ENCODE assay signal across 7 mouse cellular contexts in the genomic region with DNA sequence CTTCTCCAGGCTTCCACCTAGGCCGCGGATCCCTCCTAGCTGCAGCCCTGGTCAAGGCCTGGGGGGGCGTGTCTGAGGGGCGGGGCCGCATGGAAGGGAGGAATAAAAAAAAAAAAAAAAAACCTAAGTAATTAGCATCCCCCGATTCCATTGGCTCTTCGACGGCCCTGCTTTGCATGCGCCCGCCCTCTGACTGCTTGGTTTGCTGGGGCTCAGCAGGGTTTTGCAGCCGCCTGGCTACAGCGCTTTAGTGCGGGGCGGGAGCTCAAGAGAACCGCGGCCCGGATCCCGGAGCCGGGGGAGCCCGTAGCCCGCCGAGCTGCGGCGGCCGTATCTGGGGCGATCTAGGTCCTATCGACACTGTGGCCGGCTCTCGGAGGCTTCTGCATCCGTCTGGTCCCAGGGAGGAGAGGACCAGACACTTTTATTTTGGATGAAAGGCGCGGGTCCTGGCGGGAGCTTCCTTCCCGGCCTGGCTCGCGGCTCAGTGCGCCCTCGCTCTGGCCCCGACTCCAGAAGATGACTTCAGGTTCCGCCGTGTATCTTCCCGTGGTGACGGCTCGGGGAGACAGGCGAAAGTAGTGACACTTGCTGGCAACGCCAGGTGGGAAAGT. TPM values are rescaled to one million over a fixed set of nuclear protein-coding genes. Genes with fewer than 3 reads are reported as not detected.
DNase-seq lines count a peak whose midpoint lies in the region; ATAC-seq and TF ChIP-seq lines count a peak whose summit lies in the region.

A gene (plus strand): TSS at position 210 of the 614 bp plus-strand sequence.

- 0 out of 2 replicates have a peak, but pooled peaks have one; percentile 12 for TF ChIP-seq POLR2A in bone marrow, adult 2 months (IDR thresholded peaks at IDR 0.05; ENCODE audit: borderline replicate concordance, control insufficient read depth, low read depth, low read length)
- peak; percentile 93; the same call in 1 of the 2 replicates for TF ChIP-seq POLR2A in limb, embryonic 14.5 days (IDR thresholded peaks at IDR 0.05; ENCODE audit: borderline replicate concordance, extremely low read depth, insufficient read depth, insufficient read length)

- H3K4me3 ChIP-seq in bone marrow, adult 2 months (replicated peaks; ENCODE audit: control insufficient read depth, low read depth, low read length) = peak within 1 kb of the TSS; percentile 59
- peak within 1 kb of the TSS; percentile 67 for H3K4me3 ChIP-seq in embryonic facial prominence, embryonic 14.5 days (ENCODE audit: low read depth, low read length)
- H3K4me3 ChIP-seq in heart, embryonic 10.5 days = peak within 1 kb of the TSS; percentile 78
- peak within 1 kb of the TSS; percentile 71 for H3K4me3 ChIP-seq in kidney, embryonic 14.5 days (ENCODE audit: low read length)
- peak within 1 kb of the TSS; percentile 65 for H3K4me3 ChIP-seq in limb, embryonic 14.5 days (replicated peaks; ENCODE audit: low read length)
- H3K4me3 ChIP-seq in midbrain, embryonic 16.5 days (ENCODE audit: low read depth, low read length) = peak within 1 kb of the TSS; percentile 56

- no peaks in the 10 kb centered on the region for H3K27me3 ChIP-seq in embryonic facial prominence, embryonic 14.5 days (replicated peaks; ENCODE audit: control insufficient read depth, insufficient read depth, low read length)
- H3K27me3 ChIP-seq in heart, embryonic 10.5 days (ENCODE audit: insufficient read depth, poor library complexity, severe bottlenecking) = peaks cover 43% of the 10 kb centered on the region
- 0 out of 2 replicates have a peak, but pooled peaks cover 2% of the 10 kb centered on the region for H3K27me3 ChIP-seq in kidney, embryonic 14.5 days (ENCODE audit: control insufficient read depth, insufficient read depth, low read length)
- H3K27me3 ChIP-seq in limb, embryonic 14.5 days (ENCODE audit: control insufficient read depth, insufficient read depth, low read length) = no peaks in the 10 kb centered on the region
- H3K27me3 ChIP-seq in midbrain, embryonic 16.5 days (ENCODE audit: control insufficient read depth, insufficient read depth, low read depth, low read length) = no peaks in the 10 kb centered on the region

- TF ChIP-seq CTCF in bone marrow, adult 2 months (IDR thresholded peaks at IDR 0.05; ENCODE audit: control insufficient read depth, insufficient read depth, low read length) = no peak

- no peaks in the 10 kb centered on the region for H3K4me1 ChIP-seq in bone marrow, adult 2 months (ENCODE audit: control insufficient read depth, insufficient read depth, low read length)
- peaks cover 22% of the 10 kb centered on the region for H3K4me1 ChIP-seq in embryonic facial prominence, embryonic 14.5 days (ENCODE audit: control insufficient read depth, insufficient read depth, low read length)
- peaks cover 28% of the 10 kb centered on the region for H3K4me1 ChIP-seq in heart, embryonic 10.5 days
- peaks cover 21% of the 10 kb centered on the region for H3K4me1 ChIP-seq in kidney, embryonic 14.5 days (ENCODE audit: control insufficient read depth, insufficient read depth, low read length)
- peaks cover 19% of the 10 kb centered on the region for H3K4me1 ChIP-seq in limb, embryonic 14.5 days (ENCODE audit: control insufficient read depth, insufficient read depth, low read length)
- peaks cover 12% of the 10 kb centered on the region for H3K4me1 ChIP-seq in midbrain, embryonic 16.5 days (ENCODE audit: control insufficient read depth, insufficient read depth, low read length)

- peak within 1 kb of the TSS; percentile 76 for H3K9ac ChIP-seq in embryonic facial prominence, embryonic 14.5 days (ENCODE audit: low read depth, low read length)
- H3K9ac ChIP-seq in kidney, embryonic 14.5 days (ENCODE audit: low read depth, low read length) = peak within 1 kb of the TSS; percentile 77
- H3K9ac ChIP-seq in limb, embryonic 14.5 days (ENCODE audit: low read depth, low read length, severe bottlenecking) = peak within 1 kb of the TSS; percentile 69
- peak within 1 kb of the TSS; percentile 84 for H3K9ac ChIP-seq in midbrain, embryonic 16.5 days (ENCODE audit: low read depth, low read length)

- peak; percentile 97 for ATAC-seq in embryonic facial prominence, embryonic 14.5 days (ENCODE audit: low read depth)
- peak; percentile 95 for ATAC-seq in kidney, embryonic 14.5 days (ENCODE audit: low FRiP score, low TSS enrichment)
- ATAC-seq in limb, embryonic 14.5 days (ENCODE audit: low FRiP score, low read depth) = peak; percentile 95
- ATAC-seq in midbrain, embryonic 16.5 days = peak; percentile 96

- no peaks in the 10 kb centered on the region for H3K9me3 ChIP-seq in embryonic facial prominence, embryonic 14.5 days (ENCODE audit: control insufficient read depth, low read length)
- no peaks in the 10 kb centered on the region for H3K9me3 ChIP-seq in heart, embryonic 10.5 days
- no peaks in the 10 kb centered on the region for H3K9me3 ChIP-seq in kidney, embryonic 14.5 days (ENCODE audit: control insufficient read depth, low read length)
- H3K9me3 ChIP-seq in limb, embryonic 14.5 days (ENCODE audit: control insufficient read depth, low read length) = no peaks in the 10 kb centered on the region
- no peaks in the 10 kb centered on the region for H3K9me3 ChIP-seq in midbrain, embryonic 16.5 days (replicated peaks; ENCODE audit: control insufficient read depth, low read length, poor library complexity, severe bottlenecking)

- peak within 1 kb of the TSS; percentile 100 for H3K4me2 ChIP-seq in embryonic facial prominence, embryonic 14.5 days (ENCODE audit: low read depth, low read length)
- peak within 1 kb of the TSS; percentile 99 for H3K4me2 ChIP-seq in kidney, embryonic 14.5 days (replicated peaks; ENCODE audit: low read depth, low read length)
- peak within 1 kb of the TSS; percentile 98 for H3K4me2 ChIP-seq in limb, embryonic 14.5 days (replicated peaks; ENCODE audit: low read depth, low read length, severe bottlenecking)
- H3K4me2 ChIP-seq in midbrain, embryonic 16.5 days (ENCODE audit: low read length) = peak within 1 kb of the TSS; percentile 80

- peak within 1 kb of the TSS; percentile 2; the same call in 1 of the 2 replicates for H3K27ac ChIP-seq in bone marrow, adult 2 months (ENCODE audit: control insufficient read depth, insufficient read depth, low read depth, low read length, poor library complexity)
- peak within 1 kb of the TSS; percentile 52 for H3K27ac ChIP-seq in embryonic facial prominence, embryonic 14.5 days (replicated peaks; ENCODE audit: low read depth, low read length)
- peak within 1 kb of the TSS; percentile 72 for H3K27ac ChIP-seq in heart, embryonic 10.5 days
- peak within 1 kb of the TSS; percentile 30; the same call in 1 of the 2 replicates for H3K27ac ChIP-seq in kidney, embryonic 14.5 days (ENCODE audit: low read depth, low read length)
- peak within 1 kb of the TSS; percentile 73; the same call in 1 of the 2 replicates for H3K27ac ChIP-seq in limb, embryonic 14.5 days (replicated peaks; ENCODE audit: low read depth, low read length)
- peak within 1 kb of the TSS; percentile 74 for H3K27ac ChIP-seq in midbrain, embryonic 16.5 days (ENCODE audit: low read length)

- under 1% methylated on average over 46 of the region's 46 CpGs for WGBS in bone marrow, adult 2 months
- WGBS in embryonic facial prominence, embryonic 14.5 days = under 1% methylated on average over 34 of the region's 46 CpGs
- WGBS in heart, embryonic 10.5 days = under 1% methylated on average over 46 of the region's 46 CpGs
- under 1% methylated on average over 46 of the region's 46 CpGs for WGBS in kidney, embryonic 14.5 days
- WGBS in limb, embryonic 14.5 days = under 1% methylated on average over 41 of the region's 46 CpGs
- WGBS in midbrain, embryonic 16.5 days = under 1% methylated on average over 45 of the region's 46 CpGs

- no peaks in the 10 kb centered on the region for H3K36me3 ChIP-seq in embryonic facial prominence, embryonic 14.5 days (ENCODE audit: control insufficient read depth, insufficient read depth, low read length)
- no peaks in the 10 kb centered on the region for H3K36me3 ChIP-seq in heart, embryonic 10.5 days
- H3K36me3 ChIP-seq in kidney, embryonic 14.5 days (ENCODE audit: control insufficient read depth, insufficient read depth, low read length) = no peaks in the 10 kb centered on the region
- no peaks in the 10 kb centered on the region for H3K36me3 ChIP-seq in limb, embryonic 14.5 days (ENCODE audit: control insufficient read depth, insufficient read depth, low read length)
- no peaks in the 10 kb centered on the region for H3K36me3 ChIP-seq in midbrain, embryonic 16.5 days (ENCODE audit: control insufficient read depth, insufficient read depth, low read length)

- peak; percentile 98 for DNase-seq in embryonic facial prominence, embryonic 14.5 days (ENCODE audit: low spot score)
- DNase-seq in heart, embryonic 10.5 days (ENCODE audit: low spot score) = peak; percentile 94
- DNase-seq in limb, embryonic 14.5 days (ENCODE audit: low spot score) = peak; percentile 95
- DNase-seq in spleen, postnatal 10 days (ENCODE audit: low spot score in 2 of 2) = peak; percentile 20 to 70

RNA-seq across cellular contexts. Expression of the gene that starts here (rescaled TPM):
- polyA plus RNA-seq in bone marrow, adult 2 months (2011; ENCODE audit: insufficient read depth, insufficient read length, low replicate concordance, missing spikeins) = 0.85 TPM in 1 of 2 replicates, not detected in the other
- polyA plus RNA-seq in embryonic facial prominence, embryonic 14.5 days (2014; fragmentation: Nextera tagmentation; extraction: Ambion mirVana) = 5.0 and 5.8 TPM in 2 replicates
- 0.96 and 1.5 TPM in 2 replicates for polyA plus RNA-seq in heart, embryonic 10.5 days (2016; fragmentation: Nextera tagmentation; extraction: Ambion mirVana)
- polyA plus RNA-seq in kidney, embryonic 14.5 days (2014; fragmentation: Nextera tagmentation; extraction: Ambion mirVana) = 14.3 and 23.6 TPM in 2 replicates
- 10.2 and 13.8 TPM in 2 replicates for polyA plus RNA-seq in limb, embryonic 14.5 days (2012; rRNA removed)
- polyA plus RNA-seq in limb, embryonic 14.5 days (2014; fragmentation: Nextera tagmentation; extraction: Ambion mirVana) = 11.6 and 12.7 TPM in 2 replicates
- polyA plus RNA-seq in midbrain, embryonic 16.5 days (2015; fragmentation: Nextera tagmentation; extraction: Ambion mirVana) = 17.2 and 20.3 TPM in 2 replicates

Comparison
In these comparisons a context has a peak if more than half of its experiments do, and no peak if none do; other contexts are left out.
1. Peak in every context shown above with its lines: DNase-seq, ATAC-seq, H3K4me3 ChIP-seq and H3K27ac ChIP-seq.
2. H3K27ac ChIP-seq: peak in every context shown above with its lines; median percentile 74 in midbrain, embryonic 16.5 days; 73 in limb, embryonic 14.5 days; 72 in heart, embryonic 10.5 days; 52 in embryonic facial prominence, embryonic 14.5 days; 30 in kidney, embryonic 14.5 days; 2 in bone marrow, adult 2 months.
3. DNase-seq: peak in every context shown above with its lines; median percentile 98 in embryonic facial prominence, embryonic 14.5 days; 95 in limb, embryonic 14.5 days; 94 in heart, embryonic 10.5 days; 45 in spleen, postnatal 10 days.